Mouse (Mus musculus): Measurements from ENCODE around the gene Nrn1l.

DNA sequence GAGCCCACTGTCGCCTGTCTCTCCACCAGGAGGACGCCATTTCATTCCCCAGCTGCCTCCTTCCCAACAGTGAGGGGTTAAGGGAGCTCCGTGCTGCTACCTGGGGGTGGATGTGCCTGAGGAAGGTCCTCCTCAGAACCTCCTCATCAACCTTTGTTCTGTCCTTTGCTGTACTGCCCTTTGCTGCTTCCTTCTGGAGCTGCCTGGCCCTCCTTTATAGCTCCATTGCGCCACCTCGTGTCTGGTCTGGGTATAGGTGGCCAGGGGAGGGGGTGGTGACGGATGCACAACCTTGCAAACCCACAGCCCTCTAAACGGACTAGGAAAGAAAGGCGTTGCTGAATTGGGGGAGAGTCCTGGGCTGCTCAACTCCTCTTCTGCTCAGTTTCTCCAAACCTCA is 37.2 kb downstream of the Nrn1l start:
- TF ChIP-seq CTCF (IDR thresholded peaks at IDR 0.05; ENCODE audit: insufficient read depth, low read depth, low read length) (peak; percentile 83), POLR2A (IDR thresholded peaks at IDR 0.05; ENCODE audit: insufficient read depth, low read depth, low read length) (no peak)

Data from olfactory bulb, adult 2 months (tissue).